8 mouse cellular contexts compared by ENCODE assay signal in the genomic region with DNA sequence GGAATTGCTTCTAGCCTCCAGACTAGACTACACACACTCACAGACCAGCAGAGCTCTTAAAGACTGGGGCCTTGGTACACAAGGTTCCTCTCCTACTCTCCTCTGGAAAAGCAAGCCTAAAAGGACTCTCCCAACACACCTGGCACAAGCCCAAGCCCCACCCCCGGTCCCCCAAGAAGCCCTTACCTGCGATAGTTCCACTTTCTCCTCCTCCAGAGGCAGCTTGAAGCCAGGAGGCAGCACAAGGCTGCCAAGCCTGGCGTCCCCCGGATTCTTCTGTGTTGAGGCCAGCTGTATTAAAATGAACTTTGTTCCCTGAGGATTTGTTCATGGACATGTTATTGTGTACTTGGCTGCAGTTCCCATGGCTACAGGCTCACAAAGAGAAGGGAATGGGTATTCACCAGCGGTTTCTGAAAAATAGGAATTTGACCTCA. TPM values are rescaled to one million over a fixed set of nuclear protein-coding genes. Genes with fewer than 3 reads are reported as not detected.
DNase-seq lines count a peak whose midpoint lies in the region; ATAC-seq and TF ChIP-seq lines count a peak whose summit lies in the region.

A gene (minus strand): TSS at position 294 of the 437 bp plus-strand sequence.

- peak within 1 kb of the TSS; percentile 15 for H3K4me2 ChIP-seq in liver, embryonic 13.5 days
- H3K4me2 ChIP-seq in myocyte (ENCODE audit: low read depth), result no peak within 1 kb of the TSS

- TF ChIP-seq POLR2A in kidney, adult 2 months (IDR thresholded peaks at IDR 0.05; ENCODE audit: low read depth, low read length), result no peak
- TF ChIP-seq POLR2A in myocyte (IDR thresholded peaks at IDR 0.05; ENCODE audit: insufficient read length, low read depth), result no peak

- H3K27ac ChIP-seq in layer of hippocampus, adult 2 months, result peak within 1 kb of the TSS; percentile 66
- peak within 1 kb of the TSS; percentile 89 for H3K27ac ChIP-seq in kidney, adult 2 months (ENCODE audit: insufficient read depth, low read depth, low read length)
- peak within 1 kb of the TSS; percentile 30; the same call in 1 of the 2 replicates for H3K27ac ChIP-seq in liver, embryonic 13.5 days

- ATAC-seq in liver, embryonic 13.5 days (ENCODE audit: low read depth), result no peak

- WGBS in kidney, adult 2 months, result 25% methylated on average over 5 of the region's 5 CpGs
- WGBS in liver, embryonic 13.5 days (ENCODE audit: insufficient replicate concordance), result 65% methylated on average over 5 of the region's 5 CpGs

- no peak within 1 kb of the TSS for H3ac ChIP-seq in myocyte (ENCODE audit: control insufficient read depth, insufficient read length)

- no peak within 1 kb of the TSS for H3K9ac ChIP-seq in liver, embryonic 13.5 days

- no peak for TF ChIP-seq CTCF in layer of hippocampus, adult 2 months (conservative IDR thresholded peaks at IDR 0.05)
- TF ChIP-seq CTCF in kidney, adult 2 months (conservative IDR thresholded peaks at IDR 0.05; ENCODE audit: insufficient read depth, insufficient read length, low read depth, low read length), result no peak

- H3K9me3 ChIP-seq in liver, embryonic 13.5 days (replicated peaks), result no peaks in the 10 kb centered on the region

- H3K4me1 ChIP-seq in kidney, adult 2 months (ENCODE audit: control insufficient read depth, insufficient read depth, low read length), result peaks cover 7% of the 10 kb centered on the region; the same call in 1 of the 2 replicates
- peaks cover 55% of the 10 kb centered on the region for H3K4me1 ChIP-seq in liver, embryonic 13.5 days (replicated peaks)

- no peak for DNase-seq in layer of hippocampus, adult 2 months (ENCODE audit: low spot score in 2 of 2)
- no peak for DNase-seq in layer of hippocampus, adult 9-10 months (ENCODE audit: low spot score)
- peak; percentile 72 for DNase-seq in embryo, embryonic 10.5 days (ENCODE audit: low spot score)
- peak; percentile 63 for DNase-seq in heart, adult 8-10 months (ENCODE audit: low spot score)
- DNase-seq in kidney, adult 2 months, result peak; percentile 94
- DNase-seq in liver, embryonic 13.5 days, result no peak
- no peak for DNase-seq in right cerebral cortex, adult 18-20 months

- no peak within 1 kb of the TSS for H3K4me3 ChIP-seq in layer of hippocampus, adult 2 months
- peak within 1 kb of the TSS; percentile 34; the same call in 1 of the 2 replicates for H3K4me3 ChIP-seq in kidney, adult 2 months (ENCODE audit: insufficient read depth, low read depth, low read length)
- no peak within 1 kb of the TSS for H3K4me3 ChIP-seq in liver, embryonic 13.5 days (replicated peaks)
- H3K4me3 ChIP-seq in myocyte, result no peak within 1 kb of the TSS

- H3K36me3 ChIP-seq in kidney, adult 2 months (ENCODE audit: control insufficient read depth, insufficient read depth, low read length), result no peaks in the 10 kb centered on the region
- H3K36me3 ChIP-seq in liver, embryonic 13.5 days, result no peaks in the 10 kb centered on the region
- H3K36me3 ChIP-seq in myocyte (ENCODE audit: control insufficient read depth, insufficient read depth), result no peaks in the 10 kb centered on the region

- no peaks in the 10 kb centered on the region for H3K27me3 ChIP-seq in kidney, adult 2 months (replicated peaks; ENCODE audit: control insufficient read depth, insufficient read depth, low read length)
- H3K27me3 ChIP-seq in liver, embryonic 13.5 days, result no peaks in the 10 kb centered on the region
- H3K27me3 ChIP-seq in myocyte (ENCODE audit: control insufficient read depth, insufficient read depth, insufficient read length), result no peaks in the 10 kb centered on the region

- no peaks in the 10 kb centered on the region for H3K79me2 ChIP-seq in myocyte (ENCODE audit: control insufficient read depth, insufficient read depth)

TF ChIP-seq in myocyte, 11 proteins besides CTCF, POLR2A, EP300 and RAD21:
- TF ChIP-seq USF1 (IDR thresholded peaks at IDR 0.05; ENCODE audit: low read depth) (no peak), MYOG (IDR thresholded peaks at IDR 0.05; ENCODE audit: control insufficient read depth in 1 of 3, insufficient read depth in 1 of 3, insufficient read length in 2 of 3, low read depth in 2 of 3) (no peak), TCF12 (IDR thresholded peaks at IDR 0.05; ENCODE audit: insufficient read depth, poor library complexity, severe bottlenecking) (no peak), CEBPB (IDR thresholded peaks at IDR 0.05; ENCODE audit: insufficient read depth, poor library complexity, severe bottlenecking) (no peak), REST (IDR thresholded peaks at IDR 0.05; ENCODE audit: insufficient read depth, insufficient read length) (no peak), SRF (IDR thresholded peaks at IDR 0.05; ENCODE audit: control insufficient read depth, insufficient read length, low read depth) (no peak), MYOD1 (IDR thresholded peaks at IDR 0.05; ENCODE audit: control insufficient read depth in 1 of 3, insufficient read length in 2 of 3, low read depth in 2 of 3) (no peak)
TF ChIP-seq in myocyte: peak in this region for 0.

RNA-seq across cellular contexts. Expression of the gene that starts here (rescaled TPM):
- 10 to 100 TPM; 21.4 to 23.3 TPM for total RNA-seq in layer of hippocampus, adult 2 months (2021)
- 10 to 100 TPM; 10.3 to 13.1 (median 12.6) TPM for total RNA-seq in heart, adult 8-10 months (2022)
- 90.8 and 113 TPM in 2 replicates for polyA plus RNA-seq in kidney, adult 2 months (2012; rRNA removed)
- 16.1 and 16.5 TPM in 2 replicates for polyA plus RNA-seq in liver, embryonic 13.5 days (2015; fragmentation: Nextera tagmentation; extraction: Ambion mirVana)
- polyA plus RNA-seq in myocyte (2012; fragmentation: generic; extraction: Trizol), result 34.1 TPM

Comparison
In these comparisons a context has a peak if more than half of its experiments do, and no peak if none do; other contexts are left out.
1. DNase-seq: peak in embryo, embryonic 10.5 days (single experiment), heart, adult 8-10 months (single experiment) and kidney, adult 2 months (single experiment); none in layer of hippocampus, adult 2 months (0 of 2), layer of hippocampus, adult 9-10 months (single experiment), liver, embryonic 13.5 days (single experiment) and right cerebral cortex, adult 18-20 months (single experiment).
2. H3K27ac ChIP-seq: peak in every context shown above with its lines; median percentile 89 in kidney, adult 2 months; 66 in layer of hippocampus, adult 2 months; 30 in liver, embryonic 13.5 days.